Mouse (Mus musculus) cerebellum, adult 2 months (tissue): ENCODE measurements around the gene Klrb1b.
"Not testable (repeated sequence)": the region's sequence is repeated elsewhere in the genome, so short reads cannot be mapped to it uniquely, and the experiment has no call there.

Experiments
- CTCF ChIP-seq: fragments of 200-500 bp; IDR thresholded peaks from 2 replicates; pipeline ENCODE4 v1.5.1; 2011; ENCODE audit warnings: low read depth, mild to moderate bottlenecking, control low read depth, low read length, moderate library complexity, borderline replicate concordance; ENCODE audit not compliant: insufficient read depth
- POLR2A ChIP-seq: fragments of 200-500 bp; IDR thresholded peaks from 2 replicates; pipeline ENCODE4 v1.6.1; 2011; ENCODE audit warnings: low read length, control low read depth, borderline replicate concordance; ENCODE audit not compliant: insufficient read depth

DNA sequence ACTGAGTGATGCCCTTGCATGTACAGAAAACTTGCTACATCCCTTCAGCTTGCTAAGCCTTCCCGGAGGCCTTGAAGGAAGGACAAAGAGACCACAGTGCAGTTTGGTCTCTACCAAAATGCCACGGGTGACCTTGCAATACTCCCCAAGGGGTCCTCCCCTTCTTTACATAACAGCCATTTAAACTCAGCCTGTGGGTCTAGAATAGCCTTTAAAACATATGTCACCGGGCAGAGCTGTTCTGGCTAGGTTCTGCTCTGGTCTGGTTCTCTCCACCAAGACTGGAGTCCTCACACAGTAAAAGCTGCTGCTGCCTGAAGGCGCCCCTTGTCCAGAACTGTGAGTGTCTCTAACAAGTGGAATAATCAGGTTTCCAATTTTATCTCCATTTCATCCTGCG, 25.4 kb downstream of the Klrb1b start:
- TF ChIP-seq CTCF, POLR2A: not testable (repeated sequence)
